Mouse (Mus musculus) c-Kit-positive CD71-positive TER-119-negative erythroid progenitor cells, embryonic 14.5 days (primary cell): ENCODE measurements at regions not wholly inside any gene's neighbourhood (a gene's known extent, or its start where the extent isn't known, plus 50 kb on each side); places are given as distances from the start of the nearest gene placed in this dataset.

ENCODE experiments used
- DNase-seq: peaks from one replicate; pipeline ENCODE4 v3.0.0-alpha.2; 2013; ENCODE audit warnings: low read depth

GRCm38 (mm10) chr2:137974651-137975050 is 281.7 kb upstream of the Btbd3 start:
- no peak for DNase-seq

- no peak for DNase-seq
Observed at GRCm38 (mm10) chr2:137969156-137969555, 287.2 kb upstream of the Btbd3 start.

- DNase-seq = no peak
Observed at GRCm38 (mm10) chr2:137966460-137967076, 289.8 kb upstream of the Btbd3 start.

- no peak for DNase-seq
Observed at GRCm38 (mm10) chr2:137954830-137955229, 301.5 kb upstream of the Btbd3 start.

GRCm38 (mm10) chr2:137953144-137953543 is 303.2 kb upstream of the Btbd3 start:
- DNase-seq = no peak

GRCm38 (mm10) chr2:137951942-137952341 is 304.4 kb upstream of the Btbd3 start:
- no peak for DNase-seq

GRCm38 (mm10) chr2:137950931-137951330 is 305.4 kb upstream of the Btbd3 start:
- DNase-seq = no peak

GRCm38 (mm10) chr2:137942753-137943152 is 313.6 kb upstream of the Btbd3 start:
- peak; percentile 38 for DNase-seq

GRCm38 (mm10) chr2:137939591-137939990 is 316.8 kb upstream of the Btbd3 start:
- DNase-seq = no peak

GRCm38 (mm10) chr2:137938831-137939480 is 317.4 kb upstream of the Btbd3 start:
- no peak for DNase-seq

- no peak for DNase-seq
Observed at GRCm38 (mm10) chr2:137936613-137937012, 319.8 kb upstream of the Btbd3 start.

- no peak for DNase-seq
Observed at GRCm38 (mm10) chr2:137932931-137933330, 323.4 kb upstream of the Btbd3 start.

- DNase-seq = no peak
Observed at GRCm38 (mm10) chr2:137932488-137932887, 323.9 kb upstream of the Btbd3 start.

- DNase-seq = no peak
Observed at GRCm38 (mm10) chr2:137925488-137925887, 330.9 kb upstream of the Btbd3 start.

- DNase-seq = no peak
Observed at GRCm38 (mm10) chr2:137924576-137924975, 331.8 kb upstream of the Btbd3 start.

GRCm38 (mm10) chr2:137898425-137898824 is 357.9 kb upstream of the Btbd3 start:
- DNase-seq = no peak

- DNase-seq = no peak
Observed at GRCm38 (mm10) chr2:137880211-137881031, 375.9 kb upstream of the Btbd3 start.

GRCm38 (mm10) chr2:137869676-137870075 is 386.7 kb upstream of the Btbd3 start:
- DNase-seq = no peak

GRCm38 (mm10) chr2:137854494-137854893 is 401.9 kb upstream of the Btbd3 start:
- no peak for DNase-seq

- no peak for DNase-seq
Observed at GRCm38 (mm10) chr2:137853399-137854259, 402.7 kb upstream of the Btbd3 start.

- no peak for DNase-seq
Observed at GRCm38 (mm10) chr2:137847901-137848300, 408.5 kb upstream of the Btbd3 start.

- no peak for DNase-seq
Observed at GRCm38 (mm10) chr2:137827814-137828374, 428.5 kb upstream of the Btbd3 start.
